Mouse (Mus musculus) G1E-ER4 (cell line): ENCODE results near the gene Rasgrp2. TPM values are rescaled to one million over a fixed set of nuclear protein-coding genes. Genes with fewer than 3 reads are reported as not detected.

Source experiments
- GATA1 ChIP-seq: IDR thresholded peaks from one replicate; pipeline ENCODE4 v1.8.0; 2012; ENCODE audit warnings: low read length, inconsistent platforms
- polyA plus RNA-seq: library from polyadenylated mRNA; stranded (reverse); fragments of >175 nt; gene quantifications from 2 replicates; pipeline ENCODE4 v1.2.3, GENCODE M21; 2012

The Rasgrp2 gene
- polyA plus RNA-seq, 1 experiment: 21.2 TPM

GRCm38 (mm10) chr19:6416124-6416770, 17.1 kb downstream of the Rasgrp2 start:
- TF ChIP-seq GATA1: no peak

- TF ChIP-seq GATA1: no peak
These were observed 18.0 kb downstream of the Rasgrp2 start for GRCm38 (mm10) chr19:6416894-6417761.

- no peak for TF ChIP-seq GATA1
These were observed 19.2 kb downstream of the Rasgrp2 start, which contains the start of gene Nrxn2 for GRCm38 (mm10) chr19:6418233-6418879. Gene Nrxn2 (plus strand): TSS chr19:6418731.

GRCm38 (mm10) chr19:6418984-6419692, 20.0 kb downstream of the Rasgrp2 start:
- no peak for TF ChIP-seq GATA1

GRCm38 (mm10) chr19:6419805-6420310, 20.7 kb downstream of the Rasgrp2 start:
- TF ChIP-seq GATA1: no peak

- TF ChIP-seq GATA1: no peak
These were observed 21.5 kb downstream of the Rasgrp2 start for GRCm38 (mm10) chr19:6420481-6421210.

- no peak for TF ChIP-seq GATA1
These were observed 22.1 kb downstream of the Rasgrp2 start for GRCm38 (mm10) chr19:6421211-6421590.

GRCm38 (mm10) chr19:6422014-6422413, 22.9 kb downstream of the Rasgrp2 start:
- TF ChIP-seq GATA1: no peak

GRCm38 (mm10) chr19:6423241-6423640, 24.1 kb downstream of the Rasgrp2 start:
- TF ChIP-seq GATA1: no peak

GRCm38 (mm10) chr19:6424137-6424881, 25.2 kb downstream of the Rasgrp2 start:
- TF ChIP-seq GATA1: no peak

- no peak for TF ChIP-seq GATA1
These were observed 26.5 kb downstream of the Rasgrp2 start for GRCm38 (mm10) chr19:6425595-6425994.

- TF ChIP-seq GATA1: no peak
These were observed 27.8 kb downstream of the Rasgrp2 start for GRCm38 (mm10) chr19:6426703-6427500.
